Mouse (Mus musculus): ENCODE results near the gene Gm7903. TPM values are rescaled to one million over a fixed set of nuclear protein-coding genes. Genes with fewer than 3 reads are reported as not detected.

Gm7903 gene
- not detected for polyA plus RNA-seq (2012; fragmentation: generic; extraction: Trizol)

GRCm38 (mm10) chrX:135433535-135433934 is at the start of gene Gm7903:
Gene Gm7903 (plus strand): TSS chrX:135433835.

Other genes starting within 250 kb of the Gm7903 start
- gene Tceal6, start 223.1 kb upstream of the Gm7903 start, polyA plus RNA-seq (2012; fragmentation: generic; extraction: Trizol), result not detected
- gene Pramel3, start 131.5 kb upstream of the Gm7903 start, polyA plus RNA-seq (2012; fragmentation: generic; extraction: Trizol), result not detected
- gene Gm5128, start 60.6 kb upstream of the Gm7903 start, polyA plus RNA-seq (2012; fragmentation: generic; extraction: Trizol), result not detected
- not detected for gene AV320801, start 60.8 kb downstream of the Gm7903 start, polyA plus RNA-seq (2012; fragmentation: generic; extraction: Trizol)
- gene Nxf7, start 164.9 kb downstream of the Gm7903 start, polyA plus RNA-seq (2012; fragmentation: generic; extraction: Trizol), result under 1 TPM in 1 of 2 experiments, not detected in 1; 0.02 TPM
- not detected for gene Prame, start 193.9 kb downstream of the Gm7903 start, polyA plus RNA-seq (2012; fragmentation: generic; extraction: Trizol)

Data from C3H10T1/2 (cell line).